Comparison of ENCODE assay signal across 9 mouse cellular contexts in genomic region chrX:19237048-19237737, GRCm38 (mm10).
A peak's percentile ranks its signal among the peaks of the same experiment; 100 is the strongest.
DNase-seq lines count a peak whose midpoint lies in the region; ATAC-seq lines count a peak whose summit lies in the region.
"Had no signal": no experiment of that assay in that cellular context is flagged by ENCODE, and none has a peak within 500 bp of the region (broad histone marks: within the 10 kb centered on the region; RNA-seq: fewer than 3 reads in every experiment).

No protein-coding gene starts in this region.

- peak overlapping the region; percentile 49 for H3K4me3 ChIP-seq in limb, embryonic 10.5 days
- peak overlapping the region; percentile 39 for H3K4me3 ChIP-seq in midbrain, embryonic 11.5 days (ENCODE audit: low read depth, low read length)

- peaks cover 21% of the 10 kb centered on the region for H3K27me3 ChIP-seq in limb, embryonic 10.5 days (ENCODE audit: low read depth, poor library complexity, severe bottlenecking)
- no peaks in the 10 kb centered on the region for H3K27me3 ChIP-seq in midbrain, embryonic 11.5 days (ENCODE audit: control insufficient read depth, insufficient read depth, low read length)
- no peaks in the 10 kb centered on the region for H3K27me3 ChIP-seq in splenic B cell, adult 2 months (ENCODE audit: control insufficient read depth, insufficient read depth, low read length, poor library complexity, severe bottlenecking)
- H3K27me3 ChIP-seq: CH12.LX had no signal

- peak overlapping the region; percentile 66 for H3K4me2 ChIP-seq in midbrain, embryonic 11.5 days

- WGBS in limb, embryonic 10.5 days = 13% methylated on average over 28 of the region's 31 CpGs
- WGBS in midbrain, embryonic 11.5 days = 17% methylated on average over 29 of the region's 31 CpGs

- H3K9me3 ChIP-seq in limb, embryonic 10.5 days (replicated peaks) = no peaks in the 10 kb centered on the region
- H3K9me3 ChIP-seq in midbrain, embryonic 11.5 days (ENCODE audit: control insufficient read depth, low read length) = no peaks in the 10 kb centered on the region

- intact Hi-C loops in heart, postnatal 25 days (cut with DNase I) = no loop called here

- peak; percentile 92 for DNase-seq in heart, adult 11 months
- no peak for DNase-seq in heart, postnatal 25 days (ENCODE audit: low spot score)
- DNase-seq in cerebellum, postnatal 14 days = peak; percentile 13 to 33
- peak; percentile 6 to 9 for DNase-seq in frontal cortex, postnatal 14 days (ENCODE audit: low spot score in 2 of 2)
- peak; percentile 29 for DNase-seq in limb, embryonic 10.5 days (ENCODE audit: low spot score)
- DNase-seq in midbrain, embryonic 11.5 days (ENCODE audit: low spot score, missing footprints) = peak; percentile 89
- DNase-seq in splenic B cell, adult 2 months (ENCODE audit: low read depth, low spot score) = peak; percentile 0

- no peak overlapping the region for H3K27ac ChIP-seq in limb, embryonic 10.5 days
- H3K27ac ChIP-seq in midbrain, embryonic 11.5 days (ENCODE audit: low read depth, low read length) = no peak overlapping the region

- no peaks in the 10 kb centered on the region for H3K4me1 ChIP-seq in limb, embryonic 10.5 days
- H3K4me1 ChIP-seq in midbrain, embryonic 11.5 days (ENCODE audit: control insufficient read depth, insufficient read depth, low read length) = no peaks in the 10 kb centered on the region

- no peaks in the 10 kb centered on the region for H3K36me3 ChIP-seq in limb, embryonic 10.5 days
- no peaks in the 10 kb centered on the region for H3K36me3 ChIP-seq in midbrain, embryonic 11.5 days (ENCODE audit: control insufficient read depth, insufficient read depth, low read length)
- H3K36me3 ChIP-seq in splenic B cell, adult 2 months (ENCODE audit: control insufficient read depth, insufficient read depth, low read length, poor library complexity, severe bottlenecking) = no peaks in the 10 kb centered on the region

- ATAC-seq in inflammation-experienced regulatory T-cells, adult 6 months = peak; percentile 21
- ATAC-seq in midbrain, embryonic 11.5 days (ENCODE audit: low FRiP score) = peak; percentile 78

- peak overlapping the region; percentile 33; the same call in 1 of the 2 replicates for H3K9ac ChIP-seq in midbrain, embryonic 11.5 days (ENCODE audit: low read length)
